Mouse (Mus musculus): ENCODE measurements around the gene Ppp1ca. TPM values are rescaled to one million over a fixed set of nuclear protein-coding genes. Genes with fewer than 3 reads are reported as not detected.

The Ppp1ca gene
- polyA plus RNA-seq, 1 experiment from 2014 or later = 745 TPM

- Histone ChIP-seq H3K4me3 (replicated peaks) (no peak overlapping the region), H3K36me3 (no peaks in the 10 kb centered on the region), H3K9ac (no peak overlapping the region), H3K27me3 (replicated peaks) (no peaks in the 10 kb centered on the region), H3K4me2 (no peak overlapping the region), H3K27ac (no peak overlapping the region), H3K4me1 (peaks cover 12% of the 10 kb centered on the region), H3K9me3 (no peaks in the 10 kb centered on the region)
- whole genome bisulfite sequencing = 76% methylated on average over 5 of the region's 5 CpGs
- ATAC-seq (ENCODE audit: insufficient read depth, low FRiP score, low read depth) = no peak
These were observed 16.7 kb downstream of the Ppp1ca start for GRCm38 (mm10) chr19:4208563-4208962.

GRCm38 (mm10) chr19:4211891-4212588 is 20.2 kb downstream of the Ppp1ca start:
- no peak overlapping the region for H3K4me2 ChIP-seq
- H3K4me1 ChIP-seq = peaks cover 33% of the 10 kb centered on the region
- ATAC-seq (ENCODE audit: insufficient read depth, low FRiP score, low read depth) = no peak
- no peak overlapping the region for H3K9ac ChIP-seq
- no peaks in the 10 kb centered on the region for H3K9me3 ChIP-seq
- no peaks in the 10 kb centered on the region for H3K36me3 ChIP-seq
- no peaks in the 10 kb centered on the region for H3K27me3 ChIP-seq (replicated peaks)
- H3K27ac ChIP-seq = no peak overlapping the region
- H3K4me3 ChIP-seq (replicated peaks) = no peak overlapping the region
- 46% methylated on average over 4 of the region's 4 CpGs for WGBS

- ATAC-seq (ENCODE audit: insufficient read depth, low FRiP score, low read depth) = peak; percentile 3; the same call in 1 of the 2 replicates
- Histone ChIP-seq H3K27ac (peak overlapping the region; percentile 92), H3K4me2 (peak overlapping the region; percentile 92), H3K4me1 (peaks cover 42% of the 10 kb centered on the region), H3K36me3 (no peaks in the 10 kb centered on the region), H3K4me3 (replicated peaks) (peak overlapping the region; percentile 57), H3K27me3 (replicated peaks) (no peaks in the 10 kb centered on the region), H3K9ac (peak overlapping the region; percentile 91; the same call in 1 of the 2 replicates), H3K9me3 (no peaks in the 10 kb centered on the region)
- 10% methylated on average over 9 of the region's 9 CpGs for WGBS
These were observed 21.7 kb downstream of the Ppp1ca start for GRCm38 (mm10) chr19:4213524-4213974.

- no peaks in the 10 kb centered on the region for H3K36me3 ChIP-seq
- H3K4me3 ChIP-seq (replicated peaks) = peak within 1 kb of the TSS; percentile 57
- peak within 1 kb of the TSS; percentile 91 for H3K9ac ChIP-seq
- under 1% methylated on average over 46 of the region's 49 CpGs for WGBS
- H3K27me3 ChIP-seq (replicated peaks) = no peaks in the 10 kb centered on the region
- H3K4me2 ChIP-seq = peak within 1 kb of the TSS; percentile 92
- peaks cover 42% of the 10 kb centered on the region for H3K4me1 ChIP-seq
- H3K9me3 ChIP-seq = no peaks in the 10 kb centered on the region
- peak; percentile 40 for ATAC-seq (ENCODE audit: insufficient read depth, low FRiP score, low read depth)
- peak within 1 kb of the TSS; percentile 92 for H3K27ac ChIP-seq
These were observed 22.4 kb downstream of the Ppp1ca start, which contains the start of the genes Clcf1 and AC109138.7 for GRCm38 (mm10) chr19:4214071-4214770. Gene Clcf1, plus strand, starts transcription at chr19:4214238. Gene AC109138.7, plus strand, starts transcription at chr19:4214357.

GRCm38 (mm10) chr19:4214771-4215450 is 23.0 kb downstream of the Ppp1ca start:
- H3K4me1 ChIP-seq = peaks cover 45% of the 10 kb centered on the region
- H3K4me2 ChIP-seq = peak overlapping the region; percentile 92
- peak overlapping the region; percentile 57 for H3K4me3 ChIP-seq (replicated peaks)
- peak overlapping the region; percentile 92 for H3K27ac ChIP-seq
- H3K36me3 ChIP-seq = no peaks in the 10 kb centered on the region
- under 1% methylated on average over 63 of the region's 81 CpGs for WGBS
- ATAC-seq (ENCODE audit: insufficient read depth, low FRiP score, low read depth) = peak; percentile 25; the same call in 1 of the 2 replicates
- peak overlapping the region; percentile 91 for H3K9ac ChIP-seq
- no peaks in the 10 kb centered on the region for H3K9me3 ChIP-seq
- no peaks in the 10 kb centered on the region for H3K27me3 ChIP-seq (replicated peaks)

GRCm38 (mm10) chr19:4215451-4215840 is 23.6 kb downstream of the Ppp1ca start:
- Histone ChIP-seq H3K36me3 (no peaks in the 10 kb centered on the region), H3K4me2 (peak overlapping the region; percentile 92), H3K9me3 (no peaks in the 10 kb centered on the region), H3K4me3 (replicated peaks) (peak overlapping the region; percentile 57), H3K27ac (peak overlapping the region; percentile 92), H3K27me3 (replicated peaks) (no peaks in the 10 kb centered on the region), H3K4me1 (peaks cover 50% of the 10 kb centered on the region), H3K9ac (peak overlapping the region; percentile 91; the same call in 1 of the 2 replicates)
- ATAC-seq (ENCODE audit: insufficient read depth, low FRiP score, low read depth) = no peak
- WGBS = under 1% methylated on average over 16 of the region's 21 CpGs

GRCm38 (mm10) chr19:4216041-4216685 is 24.3 kb downstream of the Ppp1ca start:
- peak overlapping the region; percentile 57 for H3K27ac ChIP-seq
- ATAC-seq (ENCODE audit: insufficient read depth, low FRiP score, low read depth) = no peak
- H3K27me3 ChIP-seq (replicated peaks) = no peaks in the 10 kb centered on the region
- peaks cover 57% of the 10 kb centered on the region for H3K4me1 ChIP-seq
- H3K9ac ChIP-seq = no peak overlapping the region
- peak overlapping the region; percentile 57 for H3K4me3 ChIP-seq (replicated peaks)
- no peaks in the 10 kb centered on the region for H3K9me3 ChIP-seq
- peak overlapping the region; percentile 92 for H3K4me2 ChIP-seq
- 11% methylated on average over 14 of the region's 14 CpGs for WGBS
- H3K36me3 ChIP-seq = no peaks in the 10 kb centered on the region

GRCm38 (mm10) chr19:4217140-4217539 is 25.3 kb downstream of the Ppp1ca start:
- 15% methylated on average over 5 of the region's 5 CpGs for WGBS
- Histone ChIP-seq H3K27ac (peak overlapping the region; percentile 57), H3K9me3 (no peaks in the 10 kb centered on the region), H3K4me1 (peaks cover 67% of the 10 kb centered on the region), H3K4me2 (peak overlapping the region; percentile 92), H3K27me3 (replicated peaks) (no peaks in the 10 kb centered on the region), H3K36me3 (no peaks in the 10 kb centered on the region), H3K4me3 (replicated peaks) (peak overlapping the region; percentile 57; the same call in 1 of the 2 replicates), H3K9ac (peak overlapping the region; percentile 24; the same call in 1 of the 2 replicates)
- ATAC-seq (ENCODE audit: insufficient read depth, low FRiP score, low read depth) = no peak

- no peak overlapping the region for H3K9ac ChIP-seq
- H3K4me1 ChIP-seq = peaks cover 67% of the 10 kb centered on the region
- ATAC-seq (ENCODE audit: insufficient read depth, low FRiP score, low read depth) = no peak
- H3K4me3 ChIP-seq (replicated peaks) = no peak overlapping the region
- H3K9me3 ChIP-seq = no peaks in the 10 kb centered on the region
- WGBS = 30% methylated on average over 3 of the region's 3 CpGs
- no peaks in the 10 kb centered on the region for H3K36me3 ChIP-seq
- peak overlapping the region; percentile 92; the same call in 1 of the 2 replicates for H3K4me2 ChIP-seq
- H3K27me3 ChIP-seq (replicated peaks) = no peaks in the 10 kb centered on the region
- H3K27ac ChIP-seq = peak overlapping the region; percentile 57
These were observed 26.0 kb downstream of the Ppp1ca start for GRCm38 (mm10) chr19:4217855-4218254.

GRCm38 (mm10) chr19:4218293-4218692 is 26.4 kb downstream of the Ppp1ca start:
- peaks cover 63% of the 10 kb centered on the region for H3K4me1 ChIP-seq
- ATAC-seq (ENCODE audit: insufficient read depth, low FRiP score, low read depth) = no peak
- WGBS = 80% methylated on average over 11 of the region's 11 CpGs

GRCm38 (mm10) chr19:4218784-4219183 is 26.9 kb downstream of the Ppp1ca start:
- Histone ChIP-seq H3K9ac (no peak overlapping the region), H3K4me2 (no peak overlapping the region), H3K4me3 (replicated peaks) (no peak overlapping the region), H3K27ac (no peak overlapping the region), H3K4me1 (peaks cover 58% of the 10 kb centered on the region), H3K27me3 (replicated peaks) (no peaks in the 10 kb centered on the region), H3K36me3 (no peaks in the 10 kb centered on the region), H3K9me3 (no peaks in the 10 kb centered on the region)
- WGBS = 64% methylated on average over 1 of the region's 1 CpGs
- ATAC-seq (ENCODE audit: insufficient read depth, low FRiP score, low read depth) = no peak

More at GRCm38 (mm10) chr19:4218293-4218692, 26.4 kb downstream of the Ppp1ca start:
- Histone ChIP-seq H3K4me2 (no peak overlapping the region), H3K9ac (no peak overlapping the region), H3K4me3 (replicated peaks) (no peak overlapping the region), H3K36me3 (no peaks in the 10 kb centered on the region), H3K27me3 (replicated peaks) (no peaks in the 10 kb centered on the region), H3K27ac (peak overlapping the region; percentile 57), H3K9me3 (no peaks in the 10 kb centered on the region)
